Mouse (Mus musculus): ENCODE data around the gene Tspan4.

DNA sequence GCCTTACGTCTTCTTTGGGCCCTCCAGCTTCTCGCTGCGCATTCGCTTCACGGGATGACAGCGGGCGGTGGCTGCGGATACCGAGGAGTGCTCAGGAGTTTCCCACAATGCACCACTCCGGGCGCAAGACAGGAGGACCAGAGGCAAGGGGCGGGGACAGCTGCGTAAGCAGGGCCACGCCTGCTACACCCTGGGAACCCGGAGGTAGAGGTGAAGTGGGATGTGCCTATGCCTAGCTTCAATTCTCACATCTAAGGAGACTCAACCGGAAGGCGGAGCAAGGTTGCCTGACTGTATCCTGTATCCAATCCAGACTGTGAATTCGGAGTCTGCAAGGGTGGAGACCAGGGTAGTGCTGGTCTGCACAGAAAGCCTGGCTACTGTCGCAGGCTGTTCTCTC lies 45.7 kb upstream of the Tspan4 start, which contains the start of gene Cend1:
- TF ChIP-seq CTCF (IDR thresholded peaks at IDR 0.05; ENCODE audit: control insufficient read depth, insufficient read depth, low read length) (no peak), POLR2A (IDR thresholded peaks at IDR 0.05; ENCODE audit: borderline replicate concordance, control insufficient read depth, low read depth, low read length) (no peak)
